In genomic region chr7:56168713-56169112, GRCm38 (mm10) we compare ENCODE assay signal across 23 mouse cellular contexts.
A peak's percentile ranks its signal among the peaks of the same experiment; 100 is the strongest.
DNase-seq lines count a peak whose midpoint lies in the region; ATAC-seq lines count a peak whose summit lies in the region.
"Had no signal": no experiment of that assay in that cellular context is flagged by ENCODE, and none has a peak within 500 bp of the region (broad histone marks: within the 10 kb centered on the region; RNA-seq: fewer than 3 reads in every experiment).

No protein-coding gene starts in this region.

- H3K4me2 ChIP-seq in forebrain, embryonic 14.5 days (ENCODE audit: low read length) = no peak overlapping the region
- H3K4me2 ChIP-seq in forebrain, embryonic 16.5 days (ENCODE audit: low read length) = no peak overlapping the region
- H3K4me2 ChIP-seq: hindbrain, embryonic 14.5 days; liver, embryonic 15.5 days; lung, embryonic 15.5 days; midbrain, embryonic 11.5 days had no signal

- no peak for ATAC-seq in forebrain, embryonic 14.5 days
- no peak for ATAC-seq in forebrain, embryonic 16.5 days
- no peak for ATAC-seq in megakaryocyte-erythroid progenitor cell, adult 5-6 weeks (replicated peaks; ENCODE audit: low FRiP score, low TSS enrichment, poor library complexity, severe bottlenecking)
- ATAC-seq: Patski had no signal

- no peak overlapping the region for H3K27ac ChIP-seq in forebrain, embryonic 14.5 days (ENCODE audit: low read depth, low read length)
- no peak overlapping the region for H3K27ac ChIP-seq in forebrain, embryonic 16.5 days (ENCODE audit: low read length)
- H3K27ac ChIP-seq: forebrain, embryonic 10.5 days; heart, embryonic 10.5 days; hindbrain, embryonic 14.5 days; liver, embryonic 15.5 days; lung, embryonic 15.5 days had no signal

- H3K36me3 ChIP-seq in forebrain, embryonic 14.5 days (ENCODE audit: control insufficient read depth, insufficient read depth, low read length) = peaks cover 41% of the 10 kb centered on the region
- peaks cover 20% of the 10 kb centered on the region for H3K36me3 ChIP-seq in forebrain, embryonic 16.5 days (ENCODE audit: control insufficient read depth, insufficient read depth)

- H3K9me3 ChIP-seq in forebrain, embryonic 14.5 days (replicated peaks; ENCODE audit: control insufficient read depth, low read length) = no peaks in the 10 kb centered on the region
- H3K9me3 ChIP-seq in forebrain, embryonic 16.5 days (ENCODE audit: control insufficient read depth, low read length) = no peaks in the 10 kb centered on the region
- H3K9me3 ChIP-seq: forebrain, embryonic 10.5 days; heart, embryonic 10.5 days; liver, embryonic 15.5 days; lung, embryonic 15.5 days had no signal

- no peak overlapping the region for H3K4me3 ChIP-seq in forebrain, embryonic 14.5 days (ENCODE audit: low read depth, low read length)
- no peak overlapping the region for H3K4me3 ChIP-seq in forebrain, embryonic 16.5 days (replicated peaks; ENCODE audit: low read length)
- H3K4me3 ChIP-seq: forebrain, embryonic 10.5 days; heart, embryonic 10.5 days; liver, embryonic 15.5 days; lung, embryonic 15.5 days had no signal

- WGBS in forebrain, embryonic 14.5 days = 54% methylated on average over 7 of the region's 7 CpGs
- 48% methylated on average over 7 of the region's 7 CpGs for WGBS in forebrain, embryonic 16.5 days

- H3K4me1 ChIP-seq in forebrain, embryonic 14.5 days (ENCODE audit: control insufficient read depth, insufficient read depth, low read length) = no peaks in the 10 kb centered on the region
- H3K4me1 ChIP-seq in forebrain, embryonic 16.5 days (replicated peaks; ENCODE audit: control insufficient read depth, insufficient read depth, low read length) = no peaks in the 10 kb centered on the region
- H3K4me1 ChIP-seq: forebrain, embryonic 10.5 days; heart, embryonic 10.5 days; liver, embryonic 15.5 days; lung, embryonic 15.5 days had no signal

- no peak overlapping the region for H3K9ac ChIP-seq in forebrain, embryonic 14.5 days (ENCODE audit: low read length)
- no peak overlapping the region for H3K9ac ChIP-seq in forebrain, embryonic 16.5 days (replicated peaks; ENCODE audit: low read depth, low read length)
- H3K9ac ChIP-seq: hindbrain, embryonic 14.5 days; liver, embryonic 15.5 days; lung, embryonic 15.5 days had no signal

- H3K27me3 ChIP-seq in forebrain, embryonic 14.5 days (replicated peaks; ENCODE audit: control insufficient read depth, insufficient read depth, low read length) = no peaks in the 10 kb centered on the region
- no peaks in the 10 kb centered on the region for H3K27me3 ChIP-seq in forebrain, embryonic 16.5 days (replicated peaks; ENCODE audit: control insufficient read depth, insufficient read depth, low read length)
- H3K27me3 ChIP-seq: liver, embryonic 15.5 days; lung, embryonic 15.5 days; Patski had no signal

- peak; percentile 1 for DNase-seq in forebrain, embryonic 14.5 days (ENCODE audit: low spot score)
- peak; percentile 77 for DNase-seq in brain, adult 2 months (ENCODE audit: low read depth, low spot score)
- peak; percentile 63 for DNase-seq in cerebellum, adult 11-12 months
- DNase-seq in cerebellum, postnatal 10 days = peak; percentile 38 to 48
- no peak for DNase-seq in retina, postnatal 1 day
- DNase-seq in thymus, postnatal 0 days (ENCODE audit: low spot score) = no peak
- DNase-seq: adrenal gland, adult 2 months; heart, postnatal 4 days; kidney, adult 9 months; kidney, postnatal 25 days; liver; lung, postnatal 4 days; right cerebral cortex, postnatal 25 days; spleen, adult 18-20 months had no signal

Comparison
In these comparisons a context has a peak if more than half of its experiments do, and no peak if none do; other contexts are left out.
1. DNase-seq: peak in forebrain, embryonic 14.5 days (single experiment), brain, adult 2 months (single experiment), cerebellum, adult 11-12 months (single experiment) and cerebellum, postnatal 10 days (2 of 2); none in retina, postnatal 1 day (single experiment) and thymus, postnatal 0 days (single experiment).